Mouse (Mus musculus) bone marrow macrophage, adult 2 months (primary cell): ENCODE measurements around the gene Rab3a.

Experiments
- CTCF ChIP-seq: IDR thresholded peaks from 2 replicates; pipeline ENCODE4 v1.5.1; 2012; ENCODE audit warnings: low read depth, mild to moderate bottlenecking, low read length, moderate library complexity
- POLR2A ChIP-seq: IDR thresholded peaks from 2 replicates; pipeline ENCODE4 v1.6.1; 2012; ENCODE audit warnings: mild to moderate bottlenecking, low read depth, low read length, borderline replicate concordance

GRCm38 (mm10) chr8:70747211-70747890 lies 7.1 kb upstream of the Rab3a start:
- TF ChIP-seq POLR2A: no peak
- TF ChIP-seq CTCF: no peak
